17 mouse cellular contexts compared by ENCODE assay signal in genomic region chr16:26608003-26608402, GRCm38 (mm10).
"Had no signal": no experiment of that assay in that cellular context is flagged by ENCODE, and none has a peak within 500 bp of the region (broad histone marks: within the 10 kb centered on the region; RNA-seq: fewer than 3 reads in every experiment).

No protein-coding gene starts in this region.

- H3K27me3 ChIP-seq: lung, embryonic 15.5 days; megakaryocyte, embryonic 14.5 days; midbrain, embryonic 13.5 days; midbrain, embryonic 15.5 days; neural tube, embryonic 12.5 days had no signal

- ATAC-seq: lung, postnatal 0 days; midbrain, embryonic 13.5 days; midbrain, embryonic 15.5 days had no signal

- H3K4me3 ChIP-seq: lung, embryonic 15.5 days; megakaryocyte, embryonic 14.5 days; midbrain, embryonic 13.5 days; midbrain, embryonic 15.5 days; neural tube, embryonic 12.5 days had no signal

- H3K27ac ChIP-seq: lung, embryonic 15.5 days; macrophage; midbrain, embryonic 13.5 days; midbrain, embryonic 15.5 days; neural tube, embryonic 12.5 days had no signal

- DNase-seq: lung, adult 2 months; lung, postnatal 14 days; lung, postnatal 36 days; right cerebral cortex, adult 18-20 months; right cerebral cortex, postnatal 25 days; right cerebral cortex, postnatal 4 days; spleen, adult 18-20 months; thymus, adult 18-20 months; thymus, postnatal 14 days; thymus, postnatal 36 days had no signal
